Mouse (Mus musculus) lung, embryonic 14.5 days (tissue): ENCODE measurements around the gene Nsmce1. TPM values are rescaled to one million over a fixed set of nuclear protein-coding genes. Genes with fewer than 3 reads are reported as not detected.
A peak's percentile ranks its signal among the peaks of the same experiment; 100 is the strongest.

ENCODE experiments used
- ATAC-seq: fragments of 200-750 bp; cut with Nextera tagmentation; 2 replicates; pipeline ENCODE4 v1.8.0; 2017; ENCODE audit warnings: mild to moderate bottlenecking, moderate TSS enrichment, moderate library complexity; ENCODE audit not compliant: insufficient read depth
- DNase-seq: peaks from one replicate; pipeline ENCODE4 v3.0.0-alpha.2; 2015
- H3K27ac ChIP-seq: fragments of 300-500 bp; sonication (generic); 2 replicates; pipeline ENCODE4 v1.5.1; 2014; ENCODE audit warnings: low read depth, mild to moderate bottlenecking, moderate library complexity
- H3K27me3 ChIP-seq: fragments of 300-500 bp; sonication (generic); 2 replicates; pipeline ENCODE4 v1.6.1; 2014; ENCODE audit warnings: low read length, control low read depth; ENCODE audit not compliant: insufficient read depth
- H3K36me3 ChIP-seq: fragments of 300-500 bp; sonication (generic); 2 replicates; pipeline ENCODE4 v1.6.1; 2014; ENCODE audit warnings: control low read depth; ENCODE audit not compliant: insufficient read depth
- H3K4me1 ChIP-seq: fragments of 300-500 bp; sonication (generic); 2 replicates; pipeline ENCODE4 v1.6.1; 2014; ENCODE audit warnings: antibody characterized with exemption, control low read depth; ENCODE audit not compliant: insufficient read depth
- H3K4me2 ChIP-seq: fragments of 300-500 bp; sonication (generic); 2 replicates; pipeline ENCODE4 v1.6.1; 2014; ENCODE audit warnings: mild to moderate bottlenecking
- H3K4me3 ChIP-seq: fragments of 300-500 bp; sonication (generic); 2 replicates; pipeline ENCODE4 v1.5.1; 2014; ENCODE audit warnings: low read depth, low read length
- H3K9ac ChIP-seq: fragments of 300-500 bp; sonication (generic); 2 replicates; pipeline ENCODE4 v1.6.1; 2014
- H3K9me3 ChIP-seq: fragments of 300-500 bp; sonication (generic); 2 replicates; pipeline ENCODE4 v1.6.1; 2016; ENCODE audit warnings: low read depth, low read length, control low read depth
- CTCF ChIP-seq: IDR thresholded peaks from 2 replicates; pipeline ENCODE4 v1.5.1; 2016; ENCODE audit warnings: antibody characterized with exemption, low read depth
- WGBS: fragments of 180-500 bp; shearing (Covaris S2); extraction: QIAGEN DNeasy Blood & Tissue Kit; methylation state at CpG from one replicate; pipeline ENCODE4 v1.1.7; 2014; 5-methylcytosine and 5-hydroxymethylcytosine counted together
- polyA plus RNA-seq: library from polyadenylated mRNA; unstranded; fragments of >200 nt; fragmentation: Nextera tagmentation; extraction: Ambion mirVana; gene quantifications from 2 replicates; pipeline ENCODE4 v1.2.1, GENCODE M21; 2014

Nsmce1 gene
- polyA plus RNA-seq, 1 experiment from 2014 or later, result 156 TPM

DNA sequence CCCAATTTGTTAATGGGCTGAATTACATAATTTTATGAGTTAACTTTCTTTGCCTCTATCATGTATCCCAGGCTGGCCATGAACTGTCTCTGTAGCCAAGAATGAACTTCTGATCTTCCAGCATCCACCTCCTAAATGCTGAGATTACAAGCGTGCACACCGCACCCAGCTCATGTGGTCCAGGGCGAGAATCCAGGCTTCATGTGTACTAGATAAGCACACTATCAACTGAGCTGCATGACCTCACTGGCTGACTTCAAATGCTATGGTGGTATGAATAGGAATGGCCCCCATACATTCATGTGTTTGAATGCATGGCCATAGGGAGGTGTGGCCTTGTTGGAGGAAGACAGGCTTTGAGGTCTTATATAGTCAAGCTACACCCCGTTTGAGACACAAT lies 10.9 kb downstream of the Nsmce1 start:
- ATAC-seq, result no peak
- H3K9me3 ChIP-seq, result no peaks in the 10 kb centered on the region
- TF ChIP-seq CTCF, result no peak
- no peak for DNase-seq
- peaks cover 19% of the 10 kb centered on the region for H3K4me1 ChIP-seq
- H3K27ac ChIP-seq, result no peak overlapping the region
- peaks cover 59% of the 10 kb centered on the region for H3K36me3 ChIP-seq
- no peaks in the 10 kb centered on the region for H3K27me3 ChIP-seq
- no peak overlapping the region for H3K9ac ChIP-seq
- WGBS, result 90% methylated on average over 4 of the region's 4 CpGs
- H3K4me2 ChIP-seq, result no peak overlapping the region
- H3K4me3 ChIP-seq, result no peak overlapping the region

DNA sequence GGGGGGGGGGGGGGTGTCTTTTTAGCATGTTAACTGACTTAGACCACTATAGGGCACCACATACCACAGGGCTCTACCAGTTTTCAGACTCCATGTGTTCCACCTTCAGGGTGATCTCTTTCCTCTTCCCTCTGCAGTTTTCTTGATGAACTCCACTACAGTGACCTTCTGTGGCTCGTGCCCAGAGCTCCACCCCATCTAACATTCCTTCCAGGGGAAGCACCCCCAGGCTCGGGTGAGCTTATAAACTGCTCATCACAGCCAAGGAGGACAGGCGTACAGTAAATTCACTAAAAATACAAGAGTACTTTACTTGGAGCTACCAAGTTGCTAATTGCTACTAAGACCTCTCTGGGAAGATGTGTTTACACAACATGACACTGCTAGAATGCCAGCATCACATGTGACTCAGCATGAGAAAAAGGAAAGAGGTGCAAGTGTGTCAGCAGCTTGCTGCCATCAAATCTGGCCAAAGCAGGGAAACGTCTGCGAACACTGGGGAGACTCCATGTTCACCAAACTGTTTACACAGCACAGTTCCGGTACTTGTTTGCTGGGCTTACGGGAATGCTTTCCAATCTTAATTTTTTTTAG lies 12.9 kb downstream of the Nsmce1 start:
- Histone ChIP-seq H3K27me3 (no peaks in the 10 kb centered on the region), H3K36me3 (peaks cover 54% of the 10 kb centered on the region), H3K9me3 (no peaks in the 10 kb centered on the region), H3K27ac (peak overlapping the region; percentile 30; the same call in 1 of the 2 replicates), H3K4me3 (no peak overlapping the region), H3K4me1 (peaks cover 28% of the 10 kb centered on the region), H3K4me2 (no peak overlapping the region), H3K9ac (no peak overlapping the region)
- TF ChIP-seq CTCF, result no peak
- ATAC-seq (peak; percentile 29; the same call in 1 of the 2 replicates), DNase-seq (peak; percentile 72)
- 32% methylated on average over 7 of the region's 7 CpGs for WGBS

DNA sequence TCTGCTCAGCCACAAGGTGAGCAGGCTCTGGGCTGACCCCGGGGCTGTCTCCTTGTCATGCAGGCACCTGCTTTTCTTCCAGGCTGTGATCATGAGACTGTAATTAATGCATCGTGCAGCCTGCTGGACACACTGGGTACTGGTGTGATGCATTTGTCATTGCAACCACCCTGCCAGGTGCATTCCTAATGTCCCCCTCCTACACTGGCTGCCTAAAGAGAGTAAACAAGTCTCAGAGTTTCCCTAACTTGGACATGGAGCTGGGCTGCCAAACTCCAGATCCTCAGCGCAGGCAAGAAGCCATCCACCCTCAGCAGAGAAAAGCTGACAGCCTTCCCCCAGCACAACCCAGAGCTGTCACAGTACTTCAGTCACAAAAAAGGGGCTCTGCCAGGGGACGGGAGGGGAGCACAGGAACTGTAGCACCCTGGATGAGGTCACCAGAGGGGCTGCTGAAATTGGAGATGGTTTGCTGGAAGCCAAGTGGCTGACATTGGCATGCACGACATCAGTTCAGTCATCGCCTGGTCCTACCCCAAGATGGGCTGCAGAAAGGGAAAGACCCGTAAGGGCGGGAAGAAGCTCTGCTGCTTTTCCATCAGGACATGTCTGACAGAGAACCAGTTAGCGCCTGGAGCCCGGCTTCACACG lies 15.7 kb downstream of the Nsmce1 start:
- H3K4me2 ChIP-seq, result peak overlapping the region; percentile 26; the same call in 1 of the 2 replicates
- peak; percentile 83 for DNase-seq
- H3K36me3 ChIP-seq, result peaks cover 39% of the 10 kb centered on the region
- peaks cover 46% of the 10 kb centered on the region for H3K4me1 ChIP-seq
- no peaks in the 10 kb centered on the region for H3K27me3 ChIP-seq
- peak; percentile 76 for ATAC-seq
- no peak overlapping the region for H3K4me3 ChIP-seq
- WGBS, result 25% methylated on average over 11 of the region's 11 CpGs
- H3K9ac ChIP-seq, result no peak overlapping the region
- no peaks in the 10 kb centered on the region for H3K9me3 ChIP-seq
- peak; percentile 31 for TF ChIP-seq CTCF
- H3K27ac ChIP-seq, result peak overlapping the region; percentile 90

DNA sequence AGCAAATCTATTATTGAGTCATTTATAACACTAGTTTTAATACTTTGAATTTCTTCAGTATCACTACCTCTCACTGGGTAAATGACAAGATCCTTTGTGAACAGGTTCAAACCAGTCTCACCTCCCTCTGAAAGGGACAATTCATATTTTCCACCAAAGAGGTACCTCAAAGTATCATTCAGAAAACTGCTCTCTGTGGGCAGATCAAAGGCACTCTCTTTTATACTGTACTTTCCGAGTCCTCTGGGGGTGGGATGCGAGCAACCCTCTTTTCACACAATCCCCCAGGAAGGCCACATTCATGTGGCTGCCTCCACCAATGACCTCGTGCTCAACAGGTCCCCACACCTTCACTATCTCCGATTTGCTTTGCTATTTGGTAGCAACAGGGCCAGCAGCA lies 16.9 kb downstream of the Nsmce1 start:
- Histone ChIP-seq H3K4me1 (peaks cover 46% of the 10 kb centered on the region), H3K9ac (no peak overlapping the region), H3K36me3 (peaks cover 41% of the 10 kb centered on the region), H3K27me3 (no peaks in the 10 kb centered on the region), H3K9me3 (no peaks in the 10 kb centered on the region), H3K4me3 (no peak overlapping the region), H3K27ac (peak overlapping the region; percentile 90; the same call in 1 of the 2 replicates), H3K4me2 (no peak overlapping the region)
- 54% methylated on average over 4 of the region's 4 CpGs for WGBS
- DNase-seq, result no peak
- no peak for TF ChIP-seq CTCF
- no peak for ATAC-seq

DNA sequence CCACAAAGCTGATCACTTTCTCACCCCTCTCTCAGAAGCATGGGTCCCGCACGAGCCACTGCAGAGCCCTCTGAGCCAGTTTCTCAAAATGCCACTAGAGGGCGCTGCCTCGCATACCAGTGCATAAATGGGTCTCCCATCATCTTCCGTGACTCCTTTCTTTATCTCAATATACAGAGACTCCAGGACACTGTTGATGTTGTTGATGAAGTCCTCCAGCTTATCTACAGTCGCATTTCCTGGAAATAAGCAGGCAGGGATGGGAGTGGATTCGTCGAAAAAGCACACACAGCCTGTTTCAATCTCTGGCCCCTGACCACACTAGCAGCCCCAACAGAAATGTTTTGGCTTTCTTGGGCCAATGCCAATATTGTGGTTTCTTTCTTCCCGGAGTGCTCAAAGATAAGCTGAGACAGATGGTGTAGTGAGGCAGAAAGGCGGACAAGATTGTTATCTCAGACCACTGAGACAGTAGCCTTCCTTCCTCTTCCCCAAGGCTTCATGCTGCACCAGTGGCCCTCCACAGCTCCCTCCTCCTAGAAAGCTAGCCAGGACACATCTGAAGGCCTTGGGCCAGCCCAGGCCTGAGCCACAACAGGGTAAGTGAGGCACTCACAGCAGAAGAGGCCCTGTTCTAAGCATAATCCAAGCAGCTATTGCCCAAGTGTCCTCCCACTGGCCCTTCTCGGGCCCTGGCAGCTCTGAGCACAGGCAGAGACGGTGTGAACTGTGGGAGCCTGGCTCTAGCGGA lies 19.2 kb downstream of the Nsmce1 start:
- Histone ChIP-seq H3K27me3 (no peaks in the 10 kb centered on the region), H3K4me2 (0 out of 2 replicates have a peak overlapping the region, but pooled peaks have one; percentile 1), H3K9me3 (no peaks in the 10 kb centered on the region), H3K9ac (no peak overlapping the region), H3K4me3 (no peak overlapping the region), H3K27ac (peak overlapping the region; percentile 96), H3K4me1 (peaks cover 38% of the 10 kb centered on the region), H3K36me3 (peaks cover 55% of the 10 kb centered on the region)
- 14% methylated on average over 13 of the region's 13 CpGs for WGBS
- ATAC-seq (peak; percentile 72), DNase-seq (peak; percentile 94)
- peak; percentile 92 for TF ChIP-seq CTCF

DNA sequence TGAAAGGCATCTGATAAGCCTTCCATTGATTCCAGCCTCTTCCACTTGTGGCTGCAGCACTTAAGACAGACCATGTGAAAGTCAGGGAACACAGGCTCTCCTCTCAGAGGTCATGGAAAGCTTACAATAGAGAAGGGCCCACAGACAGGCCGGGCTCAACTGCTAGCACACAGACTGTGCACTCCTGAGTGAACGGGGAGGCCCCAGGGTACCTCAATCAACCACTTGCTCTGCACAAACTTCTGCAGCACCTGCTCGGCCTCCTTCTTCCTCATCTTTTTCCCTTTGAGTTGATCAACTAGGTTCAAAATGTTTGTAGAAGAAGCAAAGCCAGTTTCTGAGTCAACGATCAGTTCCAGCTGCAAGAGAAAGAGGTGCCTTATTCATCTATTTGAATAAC lies 20.5 kb downstream of the Nsmce1 start:
- no peak for ATAC-seq
- DNase-seq, result no peak
- Histone ChIP-seq H3K36me3 (peaks cover 66% of the 10 kb centered on the region), H3K9ac (no peak overlapping the region), H3K9me3 (no peaks in the 10 kb centered on the region), H3K4me1 (peaks cover 29% of the 10 kb centered on the region), H3K27me3 (no peaks in the 10 kb centered on the region), H3K4me3 (no peak overlapping the region), H3K4me2 (no peak overlapping the region), H3K27ac (no peak overlapping the region; the same call in 1 of the 2 replicates)
- no peak for TF ChIP-seq CTCF
- 82% methylated on average over 4 of the region's 4 CpGs for WGBS

DNA sequence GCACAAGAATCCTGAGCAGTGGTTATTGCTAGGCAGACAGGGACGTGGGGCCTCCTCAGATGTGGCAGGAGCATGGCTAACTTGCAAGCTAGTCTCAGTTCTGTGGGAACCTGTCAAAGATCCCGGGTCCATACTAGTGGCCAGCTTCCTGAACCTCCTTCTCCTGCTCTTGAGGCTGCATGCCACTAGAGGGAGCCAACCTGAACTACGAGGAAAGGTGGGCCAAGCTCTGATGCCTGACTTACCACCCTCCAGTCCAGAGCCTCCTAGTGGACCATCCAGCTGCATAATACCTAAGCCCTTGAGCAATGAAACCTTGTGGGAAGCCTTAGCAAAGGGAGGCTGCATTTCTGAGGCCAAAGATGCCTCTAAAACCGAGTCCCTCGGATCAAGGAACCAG lies 21.5 kb downstream of the Nsmce1 start:
- Histone ChIP-seq H3K36me3 (peaks cover 73% of the 10 kb centered on the region), H3K4me3 (no peak overlapping the region), H3K9ac (no peak overlapping the region), H3K9me3 (no peaks in the 10 kb centered on the region), H3K27ac (no peak overlapping the region), H3K27me3 (no peaks in the 10 kb centered on the region), H3K4me2 (no peak overlapping the region), H3K4me1 (peaks cover 22% of the 10 kb centered on the region)
- 24% methylated on average over 5 of the region's 5 CpGs for WGBS
- TF ChIP-seq CTCF, result peak; percentile 95
- ATAC-seq (peak; percentile 13; the same call in 1 of the 2 replicates), DNase-seq (peak; percentile 89)
